Mouse (Mus musculus) cerebellum, adult 2 months (tissue): ENCODE data around the gene Akr1d1.

Source experiments
- CTCF ChIP-seq: fragments of 200-500 bp; IDR thresholded peaks from 2 replicates; pipeline ENCODE4 v1.5.1; 2011; ENCODE audit warnings: low read depth, mild to moderate bottlenecking, control low read depth, low read length, moderate library complexity, borderline replicate concordance; ENCODE audit not compliant: insufficient read depth
- POLR2A ChIP-seq: fragments of 200-500 bp; IDR thresholded peaks from 2 replicates; pipeline ENCODE4 v1.6.1; 2011; ENCODE audit warnings: low read length, control low read depth, borderline replicate concordance; ENCODE audit not compliant: insufficient read depth

GRCm38 (mm10) chr6:37481147-37481546 lies 48.8 kb upstream of the Akr1d1 start:
- no peak for TF ChIP-seq CTCF
- no peak for TF ChIP-seq POLR2A
